Mouse (Mus musculus): Measurements from ENCODE around the gene Stard5. TPM values are rescaled to one million over a fixed set of nuclear protein-coding genes. Genes with fewer than 3 reads are reported as not detected.

Stard5 gene
- polyA plus RNA-seq, 1 experiment from 2014 or later, result 37.1 TPM

- Histone ChIP-seq H3K4me1 (replicated peaks; ENCODE audit: control insufficient read depth, insufficient read depth, low read length) (no peaks in the 10 kb centered on the region), H3K4me2 (ENCODE audit: low read length) (no peak overlapping the region), H3K9ac (ENCODE audit: low read length) (no peak overlapping the region), H3K27me3 (replicated peaks; ENCODE audit: control insufficient read depth, insufficient read depth, low read length) (no peaks in the 10 kb centered on the region), H3K36me3 (ENCODE audit: control insufficient read depth, insufficient read depth, low read length) (no peaks in the 10 kb centered on the region), H3K4me3 (ENCODE audit: low read depth, low read length) (no peak overlapping the region), H3K9me3 (ENCODE audit: control insufficient read depth, low read length) (no peaks in the 10 kb centered on the region), H3K27ac (ENCODE audit: low read depth) (no peak overlapping the region)
- DNase-seq (ENCODE audit: low spot score) (no peak), ATAC-seq (replicated peaks; ENCODE audit: low FRiP score, low TSS enrichment, low read depth) (no peak)
- WGBS, result 85% methylated on average over 2 of the region's 2 CpGs
Observed at GRCm38 (mm10) chr7:83606796-83607195, 25.0 kb upstream of the Stard5 start.

GRCm38 (mm10) chr7:83609891-83610290, 21.9 kb upstream of the Stard5 start:
- DNase-seq (ENCODE audit: low spot score), result no peak
- Histone ChIP-seq H3K27me3 (replicated peaks; ENCODE audit: control insufficient read depth, insufficient read depth, low read length) (no peaks in the 10 kb centered on the region), H3K36me3 (ENCODE audit: control insufficient read depth, insufficient read depth, low read length) (no peaks in the 10 kb centered on the region), H3K9ac (ENCODE audit: low read length) (no peak overlapping the region), H3K4me1 (replicated peaks; ENCODE audit: control insufficient read depth, insufficient read depth, low read length) (no peaks in the 10 kb centered on the region), H3K4me3 (ENCODE audit: low read depth, low read length) (no peak overlapping the region), H3K4me2 (ENCODE audit: low read length) (no peak overlapping the region), H3K27ac (ENCODE audit: low read depth) (no peak overlapping the region), H3K9me3 (ENCODE audit: control insufficient read depth, low read length) (no peaks in the 10 kb centered on the region)
- no peak for ATAC-seq (replicated peaks; ENCODE audit: low FRiP score, low TSS enrichment, low read depth)
- WGBS, result 93% methylated on average over 4 of the region's 4 CpGs

- Histone ChIP-seq H3K4me1 (replicated peaks; ENCODE audit: control insufficient read depth, insufficient read depth, low read length) (no peaks in the 10 kb centered on the region), H3K36me3 (ENCODE audit: control insufficient read depth, insufficient read depth, low read length) (no peaks in the 10 kb centered on the region), H3K27me3 (replicated peaks; ENCODE audit: control insufficient read depth, insufficient read depth, low read length) (no peaks in the 10 kb centered on the region), H3K9me3 (ENCODE audit: control insufficient read depth, low read length) (no peaks in the 10 kb centered on the region), H3K4me2 (ENCODE audit: low read length) (no peak overlapping the region), H3K9ac (ENCODE audit: low read length) (no peak overlapping the region), H3K27ac (ENCODE audit: low read depth) (no peak overlapping the region), H3K4me3 (ENCODE audit: low read depth, low read length) (no peak overlapping the region)
- no peak for DNase-seq (ENCODE audit: low spot score)
- WGBS, result 68% methylated on average over 1 of the region's 1 CpGs
- ATAC-seq (replicated peaks; ENCODE audit: low FRiP score, low TSS enrichment, low read depth), result no peak
Observed at GRCm38 (mm10) chr7:83611886-83612285, 19.9 kb upstream of the Stard5 start.

- no peak for DNase-seq (ENCODE audit: low spot score)
- WGBS, result 86% methylated on average over 3 of the region's 3 CpGs
Observed at GRCm38 (mm10) chr7:83615272-83615671, 16.5 kb upstream of the Stard5 start.

GRCm38 (mm10) chr7:83615815-83616214, 15.9 kb upstream of the Stard5 start:
- WGBS, result 88% methylated on average over 8 of the region's 8 CpGs
- no peaks in the 10 kb centered on the region for H3K36me3 ChIP-seq (ENCODE audit: control insufficient read depth, insufficient read depth, low read length)
- DNase-seq (ENCODE audit: low spot score), result no peak
- no peaks in the 10 kb centered on the region for H3K9me3 ChIP-seq (ENCODE audit: control insufficient read depth, low read length)
- no peak overlapping the region for H3K9ac ChIP-seq (ENCODE audit: low read length)
- no peak overlapping the region for H3K4me2 ChIP-seq (ENCODE audit: low read length)
- H3K4me1 ChIP-seq (replicated peaks; ENCODE audit: control insufficient read depth, insufficient read depth, low read length), result no peaks in the 10 kb centered on the region
- H3K27me3 ChIP-seq (replicated peaks; ENCODE audit: control insufficient read depth, insufficient read depth, low read length), result no peaks in the 10 kb centered on the region
- no peak overlapping the region for H3K27ac ChIP-seq (ENCODE audit: low read depth)
- H3K4me3 ChIP-seq (ENCODE audit: low read depth, low read length), result no peak overlapping the region
- no peak for ATAC-seq (replicated peaks; ENCODE audit: low FRiP score, low TSS enrichment, low read depth)

More at GRCm38 (mm10) chr7:83615272-83615671, 16.5 kb upstream of the Stard5 start:
- no peaks in the 10 kb centered on the region for H3K27me3 ChIP-seq (replicated peaks; ENCODE audit: control insufficient read depth, insufficient read depth, low read length)
- H3K9me3 ChIP-seq (ENCODE audit: control insufficient read depth, low read length), result no peaks in the 10 kb centered on the region
- H3K4me3 ChIP-seq (ENCODE audit: low read depth, low read length), result no peak overlapping the region
- no peak overlapping the region for H3K4me2 ChIP-seq (ENCODE audit: low read length)
- ATAC-seq (replicated peaks; ENCODE audit: low FRiP score, low TSS enrichment, low read depth), result no peak
- H3K4me1 ChIP-seq (replicated peaks; ENCODE audit: control insufficient read depth, insufficient read depth, low read length), result no peaks in the 10 kb centered on the region
- H3K27ac ChIP-seq (ENCODE audit: low read depth), result no peak overlapping the region
- H3K36me3 ChIP-seq (ENCODE audit: control insufficient read depth, insufficient read depth, low read length), result no peaks in the 10 kb centered on the region
- no peak overlapping the region for H3K9ac ChIP-seq (ENCODE audit: low read length)

DNA sequence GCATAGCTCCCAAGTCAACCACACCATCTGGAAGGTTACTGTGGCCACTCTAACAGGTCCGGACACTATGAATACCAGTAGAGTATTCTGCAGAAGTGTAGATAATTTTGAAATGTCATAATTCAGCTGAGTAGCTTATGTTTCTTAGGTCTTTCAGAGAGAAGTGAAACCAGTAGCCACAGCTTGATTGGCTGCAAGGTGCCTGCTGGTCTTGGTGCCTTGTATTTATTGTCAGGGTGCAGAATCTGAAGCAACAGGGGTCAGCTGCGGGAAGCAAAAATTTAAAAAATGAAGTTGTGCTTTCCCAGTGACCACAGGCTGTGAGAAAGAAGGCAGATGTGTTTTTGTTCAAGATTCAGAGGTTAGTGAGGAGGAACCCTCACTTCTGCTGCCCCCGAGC, 15.5 kb upstream of the Stard5 start:
- WGBS, result 84% methylated on average over 3 of the region's 3 CpGs
- ATAC-seq (replicated peaks; ENCODE audit: low FRiP score, low TSS enrichment, low read depth) (no peak), DNase-seq (ENCODE audit: low spot score) (no peak)
- Histone ChIP-seq H3K36me3 (ENCODE audit: control insufficient read depth, insufficient read depth, low read length) (no peaks in the 10 kb centered on the region), H3K9ac (ENCODE audit: low read length) (no peak overlapping the region), H3K4me1 (replicated peaks; ENCODE audit: control insufficient read depth, insufficient read depth, low read length) (no peaks in the 10 kb centered on the region), H3K9me3 (ENCODE audit: control insufficient read depth, low read length) (no peaks in the 10 kb centered on the region), H3K27ac (ENCODE audit: low read depth) (no peak overlapping the region), H3K4me2 (ENCODE audit: low read length) (no peak overlapping the region), H3K4me3 (ENCODE audit: low read depth, low read length) (no peak overlapping the region), H3K27me3 (replicated peaks; ENCODE audit: control insufficient read depth, insufficient read depth, low read length) (no peaks in the 10 kb centered on the region)

DNA sequence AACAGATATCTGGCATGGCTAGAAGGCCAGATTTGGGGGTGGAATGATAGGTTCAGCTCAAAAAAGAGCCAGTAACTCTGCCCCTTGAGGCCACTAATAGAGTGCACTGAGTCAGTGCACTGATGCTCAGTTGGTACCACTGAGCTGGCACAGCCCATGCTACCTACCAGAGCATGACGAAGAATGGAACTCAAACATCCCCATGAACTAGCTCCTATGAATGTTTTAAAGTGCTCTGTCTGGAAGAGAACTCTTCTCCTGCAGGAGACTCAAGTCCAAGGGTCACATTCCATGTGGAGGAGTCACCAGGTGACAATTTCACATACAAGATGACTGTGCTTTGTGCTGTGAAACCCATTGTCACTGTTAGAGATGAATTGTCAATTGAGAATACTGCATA, 13.1 kb upstream of the Stard5 start:
- Histone ChIP-seq H3K36me3 (ENCODE audit: control insufficient read depth, insufficient read depth, low read length) (no peaks in the 10 kb centered on the region), H3K4me2 (ENCODE audit: low read length) (no peak overlapping the region), H3K27ac (ENCODE audit: low read depth) (no peak overlapping the region), H3K9ac (ENCODE audit: low read length) (no peak overlapping the region), H3K9me3 (ENCODE audit: control insufficient read depth, low read length) (no peaks in the 10 kb centered on the region), H3K4me3 (ENCODE audit: low read depth, low read length) (no peak overlapping the region), H3K4me1 (replicated peaks; ENCODE audit: control insufficient read depth, insufficient read depth, low read length) (no peaks in the 10 kb centered on the region), H3K27me3 (replicated peaks; ENCODE audit: control insufficient read depth, insufficient read depth, low read length) (no peaks in the 10 kb centered on the region)
- WGBS, result 97% methylated on average over 1 of the region's 1 CpGs
- ATAC-seq (replicated peaks; ENCODE audit: low FRiP score, low TSS enrichment, low read depth), result no peak
- no peak for DNase-seq (ENCODE audit: low spot score)

DNA sequence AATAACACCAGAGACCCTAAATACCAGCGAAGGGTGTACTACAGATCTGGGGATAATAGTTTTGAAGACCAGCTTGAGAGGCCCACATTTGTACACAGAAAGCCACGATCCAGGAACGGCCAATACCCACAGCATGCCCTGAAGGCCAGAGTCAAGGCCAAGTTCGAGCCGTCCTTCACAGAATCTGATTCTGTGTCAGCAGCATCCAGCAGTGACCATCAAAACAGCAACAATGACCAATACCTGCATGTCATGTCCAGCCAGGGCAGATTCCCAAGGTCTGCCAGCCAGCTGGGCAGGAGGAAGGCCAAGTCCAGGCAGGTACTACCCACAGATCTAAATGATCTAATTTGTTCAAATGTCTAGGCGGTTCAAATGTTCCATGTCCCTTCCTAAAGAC, 9.2 kb upstream of the Stard5 start:
- Histone ChIP-seq H3K4me2 (ENCODE audit: low read length) (no peak overlapping the region), H3K36me3 (ENCODE audit: control insufficient read depth, insufficient read depth, low read length) (no peaks in the 10 kb centered on the region), H3K9me3 (ENCODE audit: control insufficient read depth, low read length) (no peaks in the 10 kb centered on the region), H3K4me3 (ENCODE audit: low read depth, low read length) (no peak overlapping the region), H3K9ac (ENCODE audit: low read length) (no peak overlapping the region), H3K27ac (ENCODE audit: low read depth) (no peak overlapping the region), H3K27me3 (replicated peaks; ENCODE audit: control insufficient read depth, insufficient read depth, low read length) (no peaks in the 10 kb centered on the region), H3K4me1 (replicated peaks; ENCODE audit: control insufficient read depth, insufficient read depth, low read length) (no peaks in the 10 kb centered on the region)
- DNase-seq (ENCODE audit: low spot score), result no peak
- 91% methylated on average over 6 of the region's 6 CpGs for WGBS
- no peak for ATAC-seq (replicated peaks; ENCODE audit: low FRiP score, low TSS enrichment, low read depth)

- Histone ChIP-seq H3K4me2 (ENCODE audit: low read length) (no peak overlapping the region), H3K4me3 (ENCODE audit: low read depth, low read length) (no peak overlapping the region), H3K9ac (ENCODE audit: low read length) (no peak overlapping the region), H3K36me3 (ENCODE audit: control insufficient read depth, insufficient read depth, low read length) (no peaks in the 10 kb centered on the region), H3K4me1 (replicated peaks; ENCODE audit: control insufficient read depth, insufficient read depth, low read length) (no peaks in the 10 kb centered on the region), H3K27ac (ENCODE audit: low read depth) (no peak overlapping the region), H3K9me3 (ENCODE audit: control insufficient read depth, low read length) (no peaks in the 10 kb centered on the region), H3K27me3 (replicated peaks; ENCODE audit: control insufficient read depth, insufficient read depth, low read length) (no peaks in the 10 kb centered on the region)
- 77% methylated on average over 1 of the region's 1 CpGs for WGBS
- DNase-seq (ENCODE audit: low spot score), result no peak
- no peak for ATAC-seq (replicated peaks; ENCODE audit: low FRiP score, low TSS enrichment, low read depth)
Observed at GRCm38 (mm10) chr7:83624065-83624464, 7.7 kb upstream of the Stard5 start.

Measured in intestine, embryonic 14.5 days (tissue).